Mouse (Mus musculus) kidney, embryonic 16.5 days (tissue): ENCODE results near the gene Fth1. TPM values are rescaled to one million over a fixed set of nuclear protein-coding genes. Genes with fewer than 3 reads are reported as not detected.
A peak's percentile ranks its signal among the peaks of the same experiment; 100 is the strongest.

Experiments
- ATAC-seq: fragments of 200-750 bp; cut with Nextera tagmentation; 2 replicates; pipeline ENCODE4 v1.8.0; 2017; ENCODE audit warnings: moderate TSS enrichment; ENCODE audit not compliant: low FRiP score, low TSS enrichment
- H3K27ac ChIP-seq: fragments of 300-500 bp; sonication (generic); 2 replicates; pipeline ENCODE4 v1.5.1; 2014; ENCODE audit warnings: low read length
- H3K27me3 ChIP-seq: fragments of 300-500 bp; sonication (generic); 2 replicates; pipeline ENCODE4 v1.6.1; 2014; ENCODE audit warnings: low read length, control low read depth, mixed read lengths; ENCODE audit not compliant: insufficient read depth
- H3K36me3 ChIP-seq: fragments of 300-500 bp; sonication (generic); 2 replicates; pipeline ENCODE4 v1.6.1; 2014; ENCODE audit warnings: low read length, control low read depth, mixed read lengths; ENCODE audit not compliant: insufficient read depth
- H3K4me1 ChIP-seq: fragments of 300-500 bp; sonication (generic); 2 replicates; pipeline ENCODE4 v1.6.1; 2014; ENCODE audit warnings: low read length, control low read depth, mixed read lengths; ENCODE audit not compliant: insufficient read depth
- H3K4me2 ChIP-seq: fragments of 300-500 bp; sonication (generic); replicated peaks from 2 replicates; pipeline ENCODE4 v1.6.1; 2014; ENCODE audit warnings: low read depth, low read length
- H3K4me3 ChIP-seq: fragments of 300-500 bp; sonication (generic); 2 replicates; pipeline ENCODE4 v1.5.1; 2014; ENCODE audit warnings: mild to moderate bottlenecking, low read length
- H3K9ac ChIP-seq: fragments of 300-500 bp; sonication (generic); replicated peaks from 2 replicates; pipeline ENCODE4 v1.6.1; 2014; ENCODE audit warnings: low read length
- H3K9me3 ChIP-seq: fragments of 300-500 bp; sonication (generic); 2 replicates; pipeline ENCODE4 v1.6.1; 2016; ENCODE audit warnings: low read length, control low read depth
- WGBS: fragments of 180-500 bp; shearing (Covaris S2); extraction: QIAGEN DNeasy Blood & Tissue Kit; methylation state at CpG from one replicate; pipeline ENCODE4 v1.1.7; 2014; 5-methylcytosine and 5-hydroxymethylcytosine counted together
- polyA plus RNA-seq: library from polyadenylated mRNA; unstranded; fragments of >200 nt; fragmentation: Nextera tagmentation; extraction: Ambion mirVana; gene quantifications from 2 replicates; pipeline ENCODE4 v1.2.1, GENCODE M21; 2015

Gene Fth1
- polyA plus RNA-seq, 1 experiment from 2014 or later: 1,651 TPM

- Histone ChIP-seq H3K4me2 (peak overlapping the region; percentile 71), H3K4me3 (peak overlapping the region; percentile 95), H3K9ac (peak overlapping the region; percentile 78), H3K27me3 (no peaks in the 10 kb centered on the region), H3K9me3 (no peaks in the 10 kb centered on the region), H3K27ac (peak overlapping the region; percentile 85), H3K36me3 (peaks cover 20% of the 10 kb centered on the region), H3K4me1 (peaks cover 25% of the 10 kb centered on the region)
- 71% methylated on average over 4 of the region's 4 CpGs for WGBS
- no peak for ATAC-seq
Measured at GRCm38 (mm10) chr19:9981621-9982020, 1.2 kb downstream of the Fth1 start.

- Histone ChIP-seq H3K27ac (peak overlapping the region; percentile 98), H3K4me3 (peak overlapping the region; percentile 95), H3K27me3 (no peaks in the 10 kb centered on the region), H3K9ac (peak overlapping the region; percentile 93), H3K36me3 (peaks cover 20% of the 10 kb centered on the region), H3K9me3 (no peaks in the 10 kb centered on the region), H3K4me2 (peak overlapping the region; percentile 93), H3K4me1 (peaks cover 27% of the 10 kb centered on the region)
- ATAC-seq: peak; percentile 98
- WGBS: under 1% methylated on average over 58 of the region's 59 CpGs
Measured at GRCm38 (mm10) chr19:9982151-9982851, 1.9 kb downstream of the Fth1 start.

DNA sequence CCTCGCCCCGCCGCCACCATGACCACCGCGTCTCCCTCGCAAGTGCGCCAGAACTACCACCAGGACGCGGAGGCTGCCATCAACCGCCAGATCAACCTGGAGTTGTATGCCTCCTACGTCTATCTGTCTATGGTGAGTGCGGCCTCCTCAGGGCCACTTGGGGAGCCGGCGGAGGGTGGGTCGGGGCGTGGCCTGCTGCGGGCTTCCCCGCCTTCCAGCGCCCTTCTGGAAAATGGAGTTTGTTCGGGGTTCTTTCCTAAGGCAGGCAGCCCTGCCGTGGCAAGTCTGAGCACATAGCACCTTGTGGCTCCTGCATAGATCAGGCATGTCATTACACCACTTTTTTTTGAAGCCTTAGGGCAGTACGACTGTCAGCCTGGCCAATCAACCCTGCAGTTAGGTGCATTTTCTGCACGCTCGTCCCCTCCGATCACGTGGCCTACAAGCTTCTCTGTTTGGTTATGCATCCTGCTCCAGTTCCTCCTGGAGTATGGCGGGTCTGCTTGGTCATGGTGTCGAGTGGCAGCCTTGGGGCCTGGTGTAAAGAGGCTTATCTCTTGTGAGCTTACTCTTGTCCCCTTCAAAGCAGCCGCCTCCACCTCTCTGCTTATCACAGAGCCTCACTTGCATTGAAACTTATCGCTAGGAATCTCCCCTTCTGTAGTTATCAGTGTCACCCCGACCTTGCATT, 2.6 kb downstream of the Fth1 start:
- H3K4me3 ChIP-seq: peak overlapping the region; percentile 95
- no peaks in the 10 kb centered on the region for H3K9me3 ChIP-seq
- peaks cover 31% of the 10 kb centered on the region for H3K4me1 ChIP-seq
- H3K36me3 ChIP-seq: peaks cover 20% of the 10 kb centered on the region
- peak overlapping the region; percentile 93 for H3K9ac ChIP-seq
- peak overlapping the region; percentile 98 for H3K27ac ChIP-seq
- no peaks in the 10 kb centered on the region for H3K27me3 ChIP-seq
- peak overlapping the region; percentile 93 for H3K4me2 ChIP-seq
- ATAC-seq: peak; percentile 82
- WGBS: under 1% methylated on average over 31 of the region's 31 CpGs

- no peak overlapping the region for H3K27ac ChIP-seq
- peak overlapping the region; percentile 95 for H3K4me3 ChIP-seq
- H3K4me2 ChIP-seq: peak overlapping the region; percentile 93
- no peaks in the 10 kb centered on the region for H3K9me3 ChIP-seq
- peaks cover 20% of the 10 kb centered on the region for H3K36me3 ChIP-seq
- H3K9ac ChIP-seq: peak overlapping the region; percentile 93
- no peaks in the 10 kb centered on the region for H3K27me3 ChIP-seq
- WGBS: 92% methylated on average over 20 of the region's 20 CpGs
- no peak for ATAC-seq
- peaks cover 23% of the 10 kb centered on the region for H3K4me1 ChIP-seq
Measured at GRCm38 (mm10) chr19:9984111-9985055, 4.0 kb downstream of the Fth1 start.

DNA sequence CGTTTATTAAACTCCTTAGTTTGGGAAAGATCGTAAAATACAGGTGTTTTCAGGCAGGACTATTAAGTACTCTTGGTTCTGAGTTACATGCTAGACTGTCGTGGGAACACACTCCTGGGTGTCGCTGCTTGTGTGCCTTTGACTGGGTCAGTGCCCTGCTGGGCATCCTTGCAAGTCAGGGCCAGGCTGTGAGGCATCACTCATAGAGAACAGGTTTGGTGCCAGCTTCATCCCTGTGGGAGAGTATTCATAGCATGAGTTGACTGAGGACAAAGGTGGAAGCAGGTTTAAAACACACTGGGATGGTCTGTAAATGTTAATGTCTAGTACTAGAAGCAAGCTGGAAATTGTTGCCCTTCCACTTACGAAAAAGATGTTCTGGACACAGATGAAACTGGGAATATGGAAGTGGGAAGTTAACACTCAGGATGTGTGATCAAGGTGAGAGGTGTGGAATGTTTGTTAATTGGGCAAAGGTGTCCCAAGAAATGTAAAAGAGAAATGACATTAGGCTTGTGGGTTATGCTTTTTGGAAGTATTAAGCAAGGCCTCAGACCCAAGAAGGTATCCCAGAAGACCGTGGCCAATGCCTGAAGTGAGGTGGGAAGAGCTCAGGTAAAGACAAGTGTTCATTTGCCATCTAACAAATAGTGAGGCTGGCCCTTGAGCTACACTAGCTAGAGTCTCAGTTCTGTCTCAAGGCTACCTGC, 4.9 kb downstream of the Fth1 start:
- peaks cover 23% of the 10 kb centered on the region for H3K4me1 ChIP-seq
- 95% methylated on average over 6 of the region's 6 CpGs for WGBS
- ATAC-seq: no peak

GRCm38 (mm10) chr19:9985900-9986421, 5.6 kb downstream of the Fth1 start:
- no peaks in the 10 kb centered on the region for H3K9me3 ChIP-seq
- 94% methylated on average over 2 of the region's 2 CpGs for WGBS
- H3K27me3 ChIP-seq: no peaks in the 10 kb centered on the region
- peaks cover 25% of the 10 kb centered on the region for H3K4me1 ChIP-seq
- ATAC-seq: no peak
- peaks cover 20% of the 10 kb centered on the region for H3K36me3 ChIP-seq
- no peak overlapping the region for H3K9ac ChIP-seq
- H3K4me3 ChIP-seq: no peak overlapping the region
- H3K4me2 ChIP-seq: no peak overlapping the region
- no peak overlapping the region for H3K27ac ChIP-seq

More for the DNA sequence above, 4.9 kb downstream of the Fth1 start:
- Histone ChIP-seq H3K4me3 (no peak overlapping the region), H3K9me3 (no peaks in the 10 kb centered on the region), H3K27me3 (no peaks in the 10 kb centered on the region), H3K27ac (no peak overlapping the region), H3K36me3 (peaks cover 20% of the 10 kb centered on the region), H3K4me2 (no peak overlapping the region), H3K9ac (no peak overlapping the region)

GRCm38 (mm10) chr19:9987192-9987591, 6.8 kb downstream of the Fth1 start:
- no peak overlapping the region for H3K4me2 ChIP-seq
- peaks cover 19% of the 10 kb centered on the region for H3K4me1 ChIP-seq
- H3K27me3 ChIP-seq: no peaks in the 10 kb centered on the region
- H3K36me3 ChIP-seq: peaks cover 20% of the 10 kb centered on the region
- no peak overlapping the region for H3K9ac ChIP-seq
- ATAC-seq: no peak
- H3K9me3 ChIP-seq: no peaks in the 10 kb centered on the region
- 32% methylated on average over 6 of the region's 6 CpGs for WGBS
- no peak overlapping the region for H3K4me3 ChIP-seq
- 0 out of 2 replicates have a peak overlapping the region, but pooled peaks have one; percentile 17 for H3K27ac ChIP-seq

DNA sequence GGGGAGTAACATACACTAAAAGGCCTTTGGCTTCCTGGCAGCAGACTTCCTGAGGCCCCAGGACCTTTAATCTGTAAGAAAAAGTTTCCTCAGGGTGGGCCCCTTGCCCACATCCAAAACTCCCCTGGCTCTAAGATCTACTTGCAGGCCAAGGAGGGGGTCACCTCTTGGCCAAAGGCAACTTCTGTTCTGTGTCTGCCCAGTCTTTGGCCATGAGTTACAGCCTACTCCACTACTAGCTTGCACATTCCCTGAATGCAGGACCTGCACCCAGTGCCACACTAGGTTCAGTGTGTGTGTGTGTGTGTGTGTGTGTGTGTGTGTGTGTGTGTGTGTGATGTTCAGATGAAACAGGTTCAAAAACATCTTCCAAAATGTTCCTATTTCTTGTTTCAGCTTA, 7.2 kb downstream of the Fth1 start:
- Histone ChIP-seq H3K9ac (no peak overlapping the region), H3K4me1 (peaks cover 19% of the 10 kb centered on the region), H3K27ac (0 out of 2 replicates have a peak overlapping the region, but pooled peaks have one; percentile 17), H3K4me3 (no peak overlapping the region), H3K9me3 (no peaks in the 10 kb centered on the region), H3K36me3 (peaks cover 20% of the 10 kb centered on the region), H3K4me2 (no peak overlapping the region), H3K27me3 (no peaks in the 10 kb centered on the region)
- ATAC-seq: no peak
